Mouse (Mus musculus): ENCODE measurements around the gene Gm10160.

DNA sequence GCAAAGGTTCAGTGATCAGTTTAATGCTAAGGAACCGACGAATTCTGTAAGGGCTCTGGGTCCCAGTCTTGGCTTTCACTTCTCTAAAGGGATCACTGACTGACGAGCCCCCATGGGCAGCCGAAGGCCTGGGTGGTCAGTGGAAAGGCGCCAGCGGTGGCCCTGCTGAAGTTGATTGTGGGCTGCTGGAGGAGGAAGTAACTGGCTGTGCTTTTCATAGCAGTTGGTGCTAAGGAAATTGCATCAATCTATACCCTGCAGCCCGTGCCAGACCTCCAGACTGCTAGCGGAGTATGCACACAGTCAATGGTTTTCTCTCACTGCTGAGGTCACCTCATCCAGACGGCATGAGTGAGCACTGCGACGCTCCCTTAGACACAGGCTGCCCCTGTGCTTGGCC, 4.5 kb upstream of the Gm10160 start:
- TF ChIP-seq CTCF (IDR thresholded peaks at IDR 0.05; ENCODE audit: borderline replicate concordance, insufficient read depth, low read depth, low read length), result no peak
- TF ChIP-seq POLR2A (IDR thresholded peaks at IDR 0.05; ENCODE audit: borderline replicate concordance, insufficient read depth, low read length), result no peak

All from cerebellum, adult 2 months (tissue).